Mouse (Mus musculus): ENCODE measurements around the gene Olfr340. TPM values are rescaled to one million over a fixed set of nuclear protein-coding genes. Genes with fewer than 3 reads are reported as not detected.
"Not testable (repeated sequence)": the region's sequence is repeated elsewhere in the genome, so short reads cannot be mapped to it uniquely, and the experiment has no call there.

Olfr340 gene
- total RNA-seq (2017): not detected in 2 replicates

- no peak for ATAC-seq (replicated peaks; ENCODE audit: low read depth, poor library complexity, severe bottlenecking)
These were observed at the start of gene Olfr340 for GRCm38 (mm10) chr2:36452287-36452686. Gene Olfr340, plus strand, starts transcription at chr2:36452587.

GRCm38 (mm10) chr2:36415174-36415573 is 37.2 kb upstream of the Olfr340 start:
- not testable (repeated sequence) for ATAC-seq (replicated peaks; ENCODE audit: low read depth, poor library complexity, severe bottlenecking)

GRCm38 (mm10) chr2:36415591-36415990 is 36.8 kb upstream of the Olfr340 start:
- ATAC-seq (replicated peaks; ENCODE audit: low read depth, poor library complexity, severe bottlenecking): not testable (repeated sequence)

- ATAC-seq (replicated peaks; ENCODE audit: low read depth, poor library complexity, severe bottlenecking): no peak
These were observed 33.7 kb upstream of the Olfr340 start, which contains the start of gene Olfr339 for GRCm38 (mm10) chr2:36418647-36419046. Gene Olfr339, plus strand, starts transcription at chr2:36418947.

GRCm38 (mm10) chr2:36473634-36474033 is 21.2 kb downstream of the Olfr340 start:
- ATAC-seq (replicated peaks; ENCODE audit: low read depth, poor library complexity, severe bottlenecking): no peak

GRCm38 (mm10) chr2:36482368-36482767 is 30.0 kb downstream of the Olfr340 start, which contains the start of gene Olfr341:
Gene Olfr341, minus strand, starts transcription at chr2:36482468.
- no peak for ATAC-seq (replicated peaks; ENCODE audit: low read depth, poor library complexity, severe bottlenecking)

Other genes starting within 250 kb of the Olfr340 start
- gene Ptgs1, start 222.2 kb upstream of the Olfr340 start, total RNA-seq (2017): 10.0 and 18.5 TPM in 2 replicates
- gene Olfr338, start 79.1 kb upstream of the Olfr340 start, total RNA-seq (2017): not detected in 2 replicates
- not detected in 2 replicates for gene Olfr339, start 33.6 kb upstream of the Olfr340 start, total RNA-seq (2017)
- not detected in 2 replicates for gene Olfr341, start 29.9 kb downstream of the Olfr340 start, total RNA-seq (2017)
- gene Olfr342, start 72.4 kb downstream of the Olfr340 start, total RNA-seq (2017): not detected in 2 replicates
- gene Olfr344, start 114.1 kb downstream of the Olfr340 start, total RNA-seq (2017): not detected in 2 replicates
- gene Olfr345, start 187.5 kb downstream of the Olfr340 start, total RNA-seq (2017): not detected in 2 replicates
- not detected in 2 replicates for gene Olfr346, start 233.2 kb downstream of the Olfr340 start, total RNA-seq (2017)